Mouse (Mus musculus) heart, embryonic 12.5 days (tissue): ENCODE data around the gene Aasdh. TPM values are rescaled to one million over a fixed set of nuclear protein-coding genes. Genes with fewer than 3 reads are reported as not detected.
A peak's percentile ranks its signal among the peaks of the same experiment; 100 is the strongest.
"Not testable (repeated sequence)": the region's sequence is repeated elsewhere in the genome, so short reads cannot be mapped to it uniquely, and the experiment has no call there.

Experiments used
- ATAC-seq: fragments of 200-750 bp; cut with Nextera tagmentation; 2 replicates; pipeline ENCODE4 v1.8.0; 2017; ENCODE audit warnings: moderate TSS enrichment, moderate library complexity; ENCODE audit not compliant: insufficient number of reproducible peaks, low FRiP score
- H3K27ac ChIP-seq: fragments of 300-500 bp; sonication (generic); 2 replicates; pipeline ENCODE4 v1.5.1; 2016; ENCODE audit warnings: mild to moderate bottlenecking, moderate library complexity; ENCODE audit not compliant: poor library complexity, severe bottlenecking
- H3K27me3 ChIP-seq: fragments of 300-500 bp; sonication (generic); replicated peaks from 2 replicates; pipeline ENCODE4 v1.6.1; 2016; ENCODE audit warnings: mild to moderate bottlenecking, moderate library complexity
- H3K36me3 ChIP-seq: fragments of 300-500 bp; sonication (generic); 2 replicates; pipeline ENCODE4 v1.6.1; 2016; ENCODE audit warnings: mild to moderate bottlenecking, moderate library complexity
- H3K4me1 ChIP-seq: fragments of 300-500 bp; sonication (generic); replicated peaks from 2 replicates; pipeline ENCODE4 v1.6.1; 2016; ENCODE audit warnings: mild to moderate bottlenecking
- H3K4me2 ChIP-seq: fragments of 300-500 bp; sonication (generic); 2 replicates; pipeline ENCODE4 v1.6.1; 2016; ENCODE audit warnings: mild to moderate bottlenecking, moderate library complexity
- H3K4me3 ChIP-seq: fragments of 300-500 bp; sonication (generic); 2 replicates; pipeline ENCODE4 v1.5.1; 2016; ENCODE audit warnings: mild to moderate bottlenecking
- H3K9ac ChIP-seq: fragments of 300-500 bp; sonication (generic); 2 replicates; pipeline ENCODE4 v1.6.1; 2016; ENCODE audit warnings: mild to moderate bottlenecking, moderate library complexity
- H3K9me3 ChIP-seq: fragments of 300-500 bp; sonication (generic); replicated peaks from 2 replicates; pipeline ENCODE4 v1.6.1; 2016; ENCODE audit warnings: mild to moderate bottlenecking, moderate library complexity
- WGBS: fragments of 180-500 bp; shearing (Covaris S2); methylation state at CpG from one replicate; pipeline ENCODE4 v1.1.7; 2016; 5-methylcytosine and 5-hydroxymethylcytosine counted together
- polyA plus RNA-seq: library from polyadenylated mRNA; unstranded; fragments of >200 nt; fragmentation: Nextera tagmentation; extraction: Ambion mirVana; gene quantifications from 2 replicates; pipeline ENCODE4 v1.2.1, GENCODE M21; 2016

Aasdh gene
- polyA plus RNA-seq, 1 experiment from 2014 or later: 17.8 TPM

- Histone ChIP-seq H3K9me3 (no peaks in the 10 kb centered on the region), H3K9ac (no peak overlapping the region), H3K27ac (no peak overlapping the region), H3K4me3 (no peak overlapping the region), H3K36me3 (peaks cover 10% of the 10 kb centered on the region), H3K4me2 (no peak overlapping the region), H3K4me1 (peaks cover 56% of the 10 kb centered on the region), H3K27me3 (no peaks in the 10 kb centered on the region)
- no peak for ATAC-seq
- WGBS: 73% methylated on average over 6 of the region's 6 CpGs
These were observed 39.8 kb upstream of the Aasdh start for GRCm38 (mm10) chr5:76944965-76945677.

GRCm38 (mm10) chr5:76942505-76942904, 37.2 kb upstream of the Aasdh start:
- Histone ChIP-seq H3K4me2 (no peak overlapping the region), H3K9me3 (no peaks in the 10 kb centered on the region), H3K27ac (no peak overlapping the region), H3K4me1 (peaks cover 44% of the 10 kb centered on the region), H3K27me3 (no peaks in the 10 kb centered on the region), H3K9ac (no peak overlapping the region), H3K4me3 (no peak overlapping the region), H3K36me3 (peaks cover 8% of the 10 kb centered on the region)
- WGBS: 88% methylated on average over 4 of the region's 4 CpGs
- ATAC-seq: no peak

- H3K27me3 ChIP-seq: no peaks in the 10 kb centered on the region
- H3K4me2 ChIP-seq: no peak overlapping the region
- WGBS: 83% methylated on average over 4 of the region's 4 CpGs
- H3K36me3 ChIP-seq: peaks cover 8% of the 10 kb centered on the region
- H3K9ac ChIP-seq: no peak overlapping the region
- H3K27ac ChIP-seq: no peak overlapping the region
- H3K4me3 ChIP-seq: no peak overlapping the region
- ATAC-seq: no peak
- no peaks in the 10 kb centered on the region for H3K9me3 ChIP-seq
- H3K4me1 ChIP-seq: peaks cover 38% of the 10 kb centered on the region
These were observed 36.7 kb upstream of the Aasdh start for GRCm38 (mm10) chr5:76941975-76942374.

- no peak overlapping the region for H3K9ac ChIP-seq
- H3K27ac ChIP-seq: no peak overlapping the region
- no peaks in the 10 kb centered on the region for H3K9me3 ChIP-seq
- no peak for ATAC-seq
- 65% methylated on average over 8 of the region's 8 CpGs for WGBS
- H3K4me1 ChIP-seq: peaks cover 19% of the 10 kb centered on the region
- no peaks in the 10 kb centered on the region for H3K27me3 ChIP-seq
- no peak overlapping the region for H3K4me3 ChIP-seq
- peaks cover 8% of the 10 kb centered on the region for H3K36me3 ChIP-seq
- no peak overlapping the region for H3K4me2 ChIP-seq
These were observed 34.4 kb upstream of the Aasdh start for GRCm38 (mm10) chr5:76939717-76940116.

GRCm38 (mm10) chr5:76929180-76929877, 24.0 kb upstream of the Aasdh start:
- Histone ChIP-seq H3K4me1 (peaks cover 24% of the 10 kb centered on the region), H3K27ac (peak overlapping the region; percentile 75), H3K9me3 (no peaks in the 10 kb centered on the region), H3K4me2 (peak overlapping the region; percentile 38), H3K27me3 (no peaks in the 10 kb centered on the region), H3K4me3 (no peak overlapping the region), H3K9ac (no peak overlapping the region), H3K36me3 (peaks cover 22% of the 10 kb centered on the region)
- WGBS: 52% methylated on average over 7 of the region's 7 CpGs
- ATAC-seq: peak; percentile 61; the same call in 1 of the 2 replicates

GRCm38 (mm10) chr5:76928124-76928832, 23.0 kb upstream of the Aasdh start:
- no peaks in the 10 kb centered on the region for H3K27me3 ChIP-seq
- H3K36me3 ChIP-seq: peaks cover 25% of the 10 kb centered on the region
- ATAC-seq: peak; percentile 67; the same call in 1 of the 2 replicates
- H3K27ac ChIP-seq: peak overlapping the region; percentile 75
- H3K9ac ChIP-seq: 0 out of 2 replicates have a peak overlapping the region, but pooled peaks have one; percentile 23
- H3K9me3 ChIP-seq: no peaks in the 10 kb centered on the region
- peaks cover 24% of the 10 kb centered on the region for H3K4me1 ChIP-seq
- peak overlapping the region; percentile 53 for H3K4me2 ChIP-seq
- 59% methylated on average over 16 of the region's 16 CpGs for WGBS
- H3K4me3 ChIP-seq: peak overlapping the region; percentile 15

GRCm38 (mm10) chr5:76924296-76924695, 19.0 kb upstream of the Aasdh start:
- H3K4me3 ChIP-seq: no peak overlapping the region
- H3K36me3 ChIP-seq: peaks cover 50% of the 10 kb centered on the region
- H3K9ac ChIP-seq: no peak overlapping the region
- no peak for ATAC-seq
- H3K9me3 ChIP-seq: no peaks in the 10 kb centered on the region
- H3K4me1 ChIP-seq: peaks cover 17% of the 10 kb centered on the region
- H3K27ac ChIP-seq: no peak overlapping the region
- WGBS: 90% methylated on average over 1 of the region's 1 CpGs
- H3K27me3 ChIP-seq: no peaks in the 10 kb centered on the region
- no peak overlapping the region for H3K4me2 ChIP-seq

- H3K27ac ChIP-seq: no peak overlapping the region
- 93% methylated on average over 13 of the region's 13 CpGs for WGBS
- no peaks in the 10 kb centered on the region for H3K27me3 ChIP-seq
- peaks cover 57% of the 10 kb centered on the region for H3K36me3 ChIP-seq
- no peak for ATAC-seq
- no peak overlapping the region for H3K4me3 ChIP-seq
- H3K4me2 ChIP-seq: no peak overlapping the region
- H3K9ac ChIP-seq: no peak overlapping the region
- H3K9me3 ChIP-seq: no peaks in the 10 kb centered on the region
- H3K4me1 ChIP-seq: peaks cover 10% of the 10 kb centered on the region
These were observed 18.1 kb upstream of the Aasdh start for GRCm38 (mm10) chr5:76923428-76923827.

GRCm38 (mm10) chr5:76922833-76923232, 17.5 kb upstream of the Aasdh start:
- Histone ChIP-seq H3K4me1 (peaks cover 5% of the 10 kb centered on the region), H3K9ac (no peak overlapping the region), H3K9me3 (no peaks in the 10 kb centered on the region), H3K27me3 (no peaks in the 10 kb centered on the region), H3K4me2 (no peak overlapping the region), H3K27ac (no peak overlapping the region), H3K4me3 (no peak overlapping the region), H3K36me3 (peaks cover 62% of the 10 kb centered on the region)
- WGBS: 83% methylated on average over 4 of the region's 4 CpGs
- no peak for ATAC-seq

- not testable (repeated sequence) for H3K27me3 ChIP-seq, H3K4me1 ChIP-seq, ATAC-seq, H3K4me3 ChIP-seq, H3K9me3 ChIP-seq, H3K9ac ChIP-seq, H3K27ac ChIP-seq, H3K4me2 ChIP-seq
- peaks cover 40% of the 10 kb centered on the region for H3K36me3 ChIP-seq
- WGBS: 92% methylated on average over 5 of the region's 5 CpGs
These were observed 7.2 kb upstream of the Aasdh start for GRCm38 (mm10) chr5:76912522-76912921.

- Histone ChIP-seq H3K4me1 (peaks cover 7% of the 10 kb centered on the region), H3K9ac (no peak overlapping the region), H3K36me3 (peaks cover 30% of the 10 kb centered on the region), H3K27me3 (no peaks in the 10 kb centered on the region), H3K9me3 (no peaks in the 10 kb centered on the region), H3K27ac (no peak overlapping the region), H3K4me3 (no peak overlapping the region), H3K4me2 (no peak overlapping the region)
- ATAC-seq: no peak
- 71% methylated on average over 3 of the region's 3 CpGs for WGBS
These were observed 5.5 kb upstream of the Aasdh start for GRCm38 (mm10) chr5:76910807-76911206.
